19 mouse cellular contexts compared by ENCODE assay signal in the genomic region with DNA sequence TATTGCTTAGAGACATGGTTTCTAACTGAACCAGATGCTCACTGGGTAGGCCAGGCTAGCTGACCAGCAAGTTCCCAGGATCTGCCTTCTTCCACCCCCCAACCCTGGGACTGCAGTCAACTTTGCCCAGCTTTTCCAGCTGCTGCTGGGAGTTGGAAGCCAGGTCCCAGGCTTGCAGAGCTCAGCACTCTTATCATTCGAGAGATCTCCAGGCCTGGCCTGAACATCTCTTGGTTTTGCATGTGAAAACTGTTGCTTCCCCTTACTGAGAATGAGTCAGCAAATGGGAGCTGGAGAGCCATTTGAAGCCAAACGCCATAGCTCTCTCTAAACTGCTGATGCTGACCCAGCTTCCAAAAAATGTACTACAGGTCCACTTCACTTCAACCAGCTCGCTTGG.
DNase-seq lines count a peak whose midpoint lies in the region; ATAC-seq and TF ChIP-seq lines count a peak whose summit lies in the region.
"Had no signal": no experiment of that assay in that cellular context is flagged by ENCODE, and none has a peak within 500 bp of the region (broad histone marks: within the 10 kb centered on the region; RNA-seq: fewer than 3 reads in every experiment).

No protein-coding gene starts in this region.

- TF ChIP-seq POLR2A in liver, adult 2 months (IDR thresholded peaks at IDR 0.05; ENCODE audit: extremely low read depth, insufficient read depth, low read length): no peak
- no peak for TF ChIP-seq POLR2A in bone marrow, adult 2 months (IDR thresholded peaks at IDR 0.05; ENCODE audit: borderline replicate concordance, control insufficient read depth, low read depth, low read length)

- H3K36me3 ChIP-seq in liver, adult 2 months (ENCODE audit: control insufficient read depth, insufficient read depth, low read length): no peaks in the 10 kb centered on the region
- H3K36me3 ChIP-seq in ES-E14 (ENCODE audit: control insufficient read depth, insufficient read depth, low read length, poor library complexity, severe bottlenecking): no peaks in the 10 kb centered on the region
- H3K36me3 ChIP-seq: embryonic facial prominence, embryonic 13.5 days; hindbrain, embryonic 15.5 days; stomach, embryonic 15.5 days had no signal

- no peak overlapping the region for H3K9ac ChIP-seq in liver, adult 2 months (ENCODE audit: low read depth, low read length)
- H3K9ac ChIP-seq in ES-E14 (ENCODE audit: insufficient read depth, low read depth, low read length, poor library complexity, severe bottlenecking): 0 out of 2 replicates have a peak overlapping the region, but pooled peaks have one; percentile 37
- H3K9ac ChIP-seq: embryonic facial prominence, embryonic 13.5 days; hindbrain, embryonic 15.5 days; liver, embryonic 14.5 days; stomach, embryonic 15.5 days had no signal

- WGBS in liver, adult 2 months: 48% methylated on average over 3 of the region's 3 CpGs
- 8% methylated on average over 3 of the region's 3 CpGs for WGBS in bone marrow, adult 2 months

- no peaks in the 10 kb centered on the region for H3K27me3 ChIP-seq in liver, adult 2 months (ENCODE audit: control insufficient read depth, insufficient read depth, low read length)
- H3K27me3 ChIP-seq: embryonic facial prominence, embryonic 13.5 days; hindbrain, embryonic 15.5 days; stomach, embryonic 15.5 days had no signal

- TF ChIP-seq CTCF in liver, adult 2 months (IDR thresholded peaks at IDR 0.05; ENCODE audit: low read depth, low read length): no peak
- TF ChIP-seq CTCF in bone marrow, adult 2 months (IDR thresholded peaks at IDR 0.05; ENCODE audit: control insufficient read depth, insufficient read depth, low read length): no peak

- peak; percentile 23 for DNase-seq in liver, adult 2 months (ENCODE audit: extremely low read depth, low read depth, low spot score)
- DNase-seq in liver (no peak), ES-E14 (ENCODE audit: low read depth, low spot score) (no peak)
- no peak for DNase-seq in natural killer cell, adult 2 months (ENCODE audit: low spot score in 2 of 2)
- no peak for DNase-seq in ovary, adult 18-20 months (ENCODE audit: low spot score)
- no peak for DNase-seq in urinary bladder, postnatal 4 days (ENCODE audit: low spot score in 2 of 2)
- DNase-seq: adrenal gland, postnatal 10 days; cerebellum, postnatal 25 days; kidney, adult 8-10 months; lung, postnatal 36 days had no signal

- 0 out of 2 replicates have a peak, but pooled peaks have one; percentile 30 for ATAC-seq in monocyte, adult 5-6 weeks (replicated peaks; ENCODE audit: insufficient number of reproducible peaks, low FRiP score, low TSS enrichment, poor library complexity, severe bottlenecking)
- ATAC-seq: forebrain, embryonic 16.5 days; midbrain, embryonic 16.5 days had no signal

- H3K4me3 ChIP-seq in liver, adult 2 months (ENCODE audit: insufficient read depth, low read depth, low read length): no peak overlapping the region
- H3K4me3 ChIP-seq in ES-E14 (ENCODE audit: insufficient read depth in 1 of 2, low read depth in 1 of 2, low read length in 2 of 2, poor library complexity in 1 of 2, severe bottlenecking in 1 of 2): no peak overlapping the region
- no peak overlapping the region for H3K4me3 ChIP-seq in bone marrow, adult 2 months (replicated peaks; ENCODE audit: control insufficient read depth, low read depth, low read length)
- H3K4me3 ChIP-seq: embryonic facial prominence, embryonic 13.5 days; hindbrain, embryonic 15.5 days; layer of hippocampus, adult 2 months; stomach, embryonic 15.5 days had no signal

- in situ Hi-C loops in ES-E14 (cut with MboI; ENCODE audit: low sequenced_read_pairs in 2 of 2, unreplicated experiment in 2 of 2): no loop called here

- H3K9me3 ChIP-seq in ES-E14 (ENCODE audit: control insufficient read depth, insufficient read depth, low read depth, low read length): no peaks in the 10 kb centered on the region
- H3K9me3 ChIP-seq: embryonic facial prominence, embryonic 13.5 days; hindbrain, embryonic 15.5 days; stomach, embryonic 15.5 days had no signal

- no peak overlapping the region for H3K27ac ChIP-seq in liver, adult 2 months (replicated peaks; ENCODE audit: insufficient read depth, low read depth, low read length)
- peak overlapping the region; percentile 18; the same call in 1 of the 2 replicates for H3K27ac ChIP-seq in ES-E14 (ENCODE audit: insufficient read depth, low read depth, low read length, poor library complexity, severe bottlenecking)
- H3K27ac ChIP-seq in bone marrow, adult 2 months (ENCODE audit: control insufficient read depth, insufficient read depth, low read depth, low read length, poor library complexity): peak overlapping the region; percentile 21
- H3K27ac ChIP-seq: embryonic facial prominence, embryonic 13.5 days; hindbrain, embryonic 15.5 days; layer of hippocampus, adult 2 months; liver, embryonic 14.5 days; stomach, embryonic 15.5 days had no signal

- H3K79me2 ChIP-seq in liver, adult 2 months (ENCODE audit: control insufficient read depth, insufficient read depth, low read length): no peaks in the 10 kb centered on the region

- H3K4me1 ChIP-seq in liver, adult 2 months (ENCODE audit: control insufficient read depth, insufficient read depth, low read length): no peaks in the 10 kb centered on the region
- H3K4me1 ChIP-seq in ES-E14 (ENCODE audit: control insufficient read depth in 2 of 2, insufficient read depth in 2 of 2, low read length in 2 of 2, poor library complexity in 1 of 2): peaks cover 5 to 9% of the 10 kb centered on the region in 2 experiments; a peak in 2 of 4 replicates
- H3K4me1 ChIP-seq in bone marrow, adult 2 months (ENCODE audit: control insufficient read depth, insufficient read depth, low read length): no peaks in the 10 kb centered on the region; the same call in 1 of the 2 replicates
- H3K4me1 ChIP-seq: embryonic facial prominence, embryonic 13.5 days; stomach, embryonic 15.5 days had no signal

TF ChIP-seq in ES-E14, 5 proteins besides CTCF, POLR2A, EP300 and RAD21:
- TF ChIP-seq MAFK (IDR thresholded peaks at IDR 0.05; ENCODE audit: insufficient read depth, low read depth, low read length) (peak; percentile 49; the same call in 1 of the 2 replicates), ZNF384 (IDR thresholded peaks at IDR 0.05; ENCODE audit: low read depth, low read length) (no peak)
